Mouse (Mus musculus): ENCODE results near the gene 6330409D20Rik.

Gene 6330409D20Rik

DNA sequence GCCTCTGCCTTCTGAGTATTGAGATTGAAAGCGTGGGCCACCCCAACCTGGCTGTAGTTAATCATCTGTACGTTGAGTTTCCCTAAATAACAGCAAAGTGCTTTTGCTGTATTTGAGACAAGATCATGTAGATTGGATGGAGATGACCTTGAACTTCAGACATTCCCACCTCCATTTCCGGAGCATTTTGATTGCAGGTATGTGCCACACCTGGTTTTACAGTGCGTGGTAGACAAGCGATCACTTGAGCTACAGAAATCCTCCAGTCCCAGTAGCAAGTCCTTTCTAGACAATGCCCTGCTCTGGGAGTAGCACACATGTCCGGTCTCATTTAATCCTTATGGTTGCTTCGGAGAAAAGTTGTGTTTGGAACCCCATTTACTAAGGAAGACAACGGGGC, 37.8 kb downstream of the 6330409D20Rik start:
- DNase-seq (ENCODE audit: low read depth, low spot score): no peak

DNA sequence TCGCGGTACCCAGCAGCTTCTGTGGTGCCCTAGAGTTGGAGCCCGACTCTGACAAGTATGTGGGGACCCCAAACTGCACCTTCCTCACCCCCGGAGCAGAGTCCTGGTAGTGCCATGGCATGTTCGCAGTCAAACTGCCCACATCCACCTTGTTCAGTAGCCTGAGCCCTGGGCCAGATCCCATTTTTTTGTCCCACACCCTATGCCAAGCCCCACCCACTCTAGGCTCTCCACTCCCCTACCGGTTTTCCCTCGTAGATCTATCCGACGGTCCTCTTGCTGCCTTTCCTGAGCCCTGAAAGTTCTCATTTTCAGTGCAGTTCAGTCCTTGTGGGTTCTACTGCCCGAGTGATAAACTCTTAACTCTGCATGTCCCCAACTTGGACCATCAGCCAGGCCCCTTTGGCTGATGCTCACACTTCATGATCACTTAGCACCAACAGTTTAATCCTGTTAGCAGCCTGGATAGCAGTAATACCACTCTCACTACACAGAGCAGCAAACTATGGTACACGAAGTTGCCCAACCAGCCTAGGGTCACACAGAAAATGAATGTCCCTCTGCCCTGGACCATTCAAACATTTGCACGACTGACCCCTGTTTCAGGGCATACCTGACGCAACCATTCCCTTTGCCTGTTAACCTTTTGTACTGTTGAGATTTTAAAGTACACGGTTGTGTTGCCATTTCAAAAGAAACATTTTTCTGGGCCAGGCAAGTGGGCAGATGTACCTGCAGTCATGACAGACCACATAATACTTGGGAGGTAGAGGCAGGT, 39.7 kb downstream of the 6330409D20Rik start:
- no peak for DNase-seq (ENCODE audit: low read depth, low spot score)

DNA sequence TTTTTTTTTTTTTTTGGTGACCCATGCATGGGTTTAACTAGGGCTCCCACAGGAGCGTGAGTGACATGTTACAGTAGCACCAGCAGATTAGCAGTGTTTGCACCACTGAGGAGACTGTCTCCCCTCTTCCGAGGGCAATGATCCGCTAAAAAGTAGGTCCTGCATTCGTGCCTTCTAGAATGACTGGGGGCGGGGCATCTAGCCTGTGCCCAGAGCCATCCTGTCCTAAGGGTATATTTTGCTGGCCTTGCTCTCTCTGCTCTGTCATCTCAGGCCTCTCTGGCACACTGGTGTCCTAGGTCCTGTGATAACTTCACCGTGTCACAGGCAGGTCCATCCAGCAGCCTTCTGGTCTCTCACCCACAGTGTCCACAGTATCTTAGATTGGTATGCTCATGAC, 41.1 kb downstream of the 6330409D20Rik start:
- no peak for DNase-seq (ENCODE audit: low read depth, low spot score)

DNA sequence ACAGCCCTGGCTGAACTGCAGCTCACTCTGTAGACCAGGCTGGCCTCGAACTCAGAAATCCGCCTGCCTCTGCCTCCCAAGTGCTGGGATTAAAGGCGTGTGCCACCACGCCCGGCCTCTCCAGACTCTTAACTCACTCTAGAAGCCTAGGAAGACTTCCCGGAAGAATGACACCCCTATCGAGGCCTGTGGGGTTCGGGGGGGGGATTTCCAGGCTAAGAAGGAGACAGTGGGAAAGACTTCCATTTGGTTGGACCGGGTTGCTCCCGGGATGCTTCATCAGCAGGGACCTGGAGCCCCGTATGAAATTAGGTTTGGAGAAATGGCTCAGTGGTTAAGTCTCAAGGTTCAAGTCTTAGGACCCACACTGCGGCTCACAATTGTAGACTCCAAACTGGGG, 46.1 kb downstream of the 6330409D20Rik start:
- DNase-seq (ENCODE audit: low read depth, low spot score): no peak

DNA sequence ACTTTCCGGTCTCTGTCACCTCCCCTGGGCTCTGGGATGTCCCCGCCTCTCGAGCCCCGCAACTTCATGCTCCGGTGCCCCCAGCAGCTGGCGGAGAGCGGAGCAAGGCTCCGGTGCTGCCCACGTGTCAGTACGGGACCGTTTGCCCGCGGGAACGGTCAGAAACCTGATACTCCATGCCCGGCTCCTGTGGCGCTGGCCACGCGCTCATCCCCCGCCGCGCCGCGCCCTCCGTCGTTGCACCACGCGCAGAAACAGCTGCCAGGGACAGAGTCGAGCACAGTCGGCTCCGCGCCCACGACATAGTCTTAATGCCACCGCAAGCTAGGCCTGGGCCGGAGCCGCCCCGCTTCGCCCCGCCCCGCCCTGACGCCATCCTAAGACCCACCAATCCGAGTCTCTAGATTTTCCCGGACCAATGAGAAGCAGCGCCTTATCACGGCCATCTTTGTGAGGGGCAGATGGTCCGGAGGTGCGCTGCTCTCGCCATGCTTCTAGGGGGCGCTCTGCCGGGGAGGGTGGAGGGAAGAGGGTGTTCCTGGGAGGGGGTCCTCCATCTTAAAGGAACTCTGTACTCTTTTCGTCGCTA, 46.9 kb downstream of the 6330409D20Rik start:
- peak; percentile 98 for DNase-seq (ENCODE audit: low read depth, low spot score)

DNA sequence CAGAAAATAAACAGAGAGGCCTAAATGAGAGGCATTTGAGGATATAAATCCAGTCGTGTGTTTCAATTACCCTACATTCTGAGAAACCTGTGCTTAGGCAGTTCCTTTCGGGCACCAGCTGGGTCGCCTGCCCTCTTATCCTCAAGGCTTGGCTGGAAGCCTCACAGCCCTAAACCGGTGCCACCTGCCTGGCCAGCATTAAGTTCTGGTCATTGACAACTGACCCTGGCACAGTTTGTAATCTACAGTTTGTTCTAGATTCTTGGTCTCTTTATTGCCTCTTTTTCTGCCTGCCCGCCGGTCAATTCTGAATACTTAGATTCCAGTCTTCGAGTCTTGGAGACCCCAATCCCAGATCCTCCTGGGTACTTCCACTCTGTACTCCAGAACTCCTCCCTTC, 47.5 kb downstream of the 6330409D20Rik start:
- DNase-seq (ENCODE audit: low read depth, low spot score): no peak

DNA sequence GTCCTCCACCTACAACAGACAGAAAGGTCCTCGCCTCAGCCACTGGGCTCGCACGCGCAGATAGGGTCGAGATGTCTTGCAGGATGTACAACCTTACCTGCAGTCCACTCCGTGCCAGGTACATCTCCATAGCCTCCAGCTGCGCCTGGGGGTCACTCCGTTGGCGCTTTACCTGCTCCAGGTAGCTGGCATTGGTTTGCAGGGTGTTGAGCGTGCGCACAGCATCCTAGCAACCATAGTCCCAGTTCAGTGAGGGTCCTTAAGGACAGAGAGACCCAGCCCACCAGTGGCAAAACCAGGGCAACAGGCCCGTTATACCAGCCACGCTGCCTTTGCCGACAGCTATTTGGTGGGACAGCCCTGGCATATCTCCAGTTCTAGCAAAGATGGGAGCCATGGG, 48.3 kb downstream of the 6330409D20Rik start:
- DNase-seq (ENCODE audit: low read depth, low spot score): no peak

DNA sequence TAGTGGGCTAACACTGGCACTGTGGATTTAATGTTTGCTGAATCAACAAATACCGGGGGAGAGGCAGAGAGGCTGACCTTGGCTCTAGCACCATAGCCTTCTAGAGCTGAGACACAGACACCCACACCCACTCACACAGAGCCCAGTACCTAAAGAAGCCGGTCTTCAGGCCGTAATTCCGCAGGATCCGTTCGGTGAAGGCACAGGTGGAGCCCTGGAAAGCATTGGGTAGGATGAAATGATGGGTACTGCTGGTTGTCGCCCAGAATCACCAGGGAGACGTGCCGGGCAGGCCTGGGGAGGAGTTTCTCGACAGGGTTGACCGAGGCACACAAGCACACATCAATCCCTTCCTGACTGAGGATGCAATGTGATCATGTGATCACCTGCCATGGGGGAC, 49.8 kb downstream of the 6330409D20Rik start:
- DNase-seq (ENCODE audit: low read depth, low spot score): no peak

DNA sequence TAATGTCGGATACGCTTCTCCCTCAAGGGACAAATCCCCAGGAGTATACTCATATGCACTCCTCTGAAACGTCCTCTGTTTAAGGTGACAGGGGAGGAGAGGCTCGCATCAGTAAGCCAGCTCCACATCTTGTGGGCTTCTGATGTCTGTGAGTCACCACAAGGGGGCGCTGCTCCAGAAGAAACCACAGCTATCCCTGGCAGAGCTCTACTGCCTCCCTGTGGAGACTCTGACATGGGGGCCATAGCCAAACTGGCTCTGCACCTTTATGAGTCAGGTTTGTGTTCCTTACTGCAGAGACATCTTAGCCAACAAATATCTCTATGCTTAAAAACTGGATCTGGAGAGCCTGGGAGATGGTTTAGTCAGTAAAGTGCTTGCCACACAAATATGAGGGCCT, 51.4 kb downstream of the 6330409D20Rik start:
- peak; percentile 89 for DNase-seq (ENCODE audit: low read depth, low spot score)

DNA sequence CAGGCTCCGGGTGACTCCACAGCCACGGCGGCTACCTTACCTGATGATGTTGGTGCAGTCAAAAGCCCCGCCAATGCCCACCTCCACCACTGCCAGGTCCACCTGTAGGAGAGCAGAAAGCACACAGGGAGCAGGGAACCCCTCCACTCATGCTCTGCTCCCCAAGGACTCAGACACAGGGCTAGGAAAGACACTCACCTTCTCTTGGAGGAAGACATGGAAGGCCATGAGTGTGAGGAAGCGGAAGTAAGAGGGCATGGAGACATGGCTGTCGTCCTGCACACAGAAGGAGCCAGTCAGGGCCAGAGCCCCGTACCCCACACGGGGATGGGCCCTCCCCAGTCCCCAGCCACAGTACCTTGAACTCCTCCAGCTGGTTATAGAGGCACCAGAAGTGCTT, 53.3 kb downstream of the 6330409D20Rik start:
- DNase-seq (ENCODE audit: low read depth, low spot score): no peak

DNA sequence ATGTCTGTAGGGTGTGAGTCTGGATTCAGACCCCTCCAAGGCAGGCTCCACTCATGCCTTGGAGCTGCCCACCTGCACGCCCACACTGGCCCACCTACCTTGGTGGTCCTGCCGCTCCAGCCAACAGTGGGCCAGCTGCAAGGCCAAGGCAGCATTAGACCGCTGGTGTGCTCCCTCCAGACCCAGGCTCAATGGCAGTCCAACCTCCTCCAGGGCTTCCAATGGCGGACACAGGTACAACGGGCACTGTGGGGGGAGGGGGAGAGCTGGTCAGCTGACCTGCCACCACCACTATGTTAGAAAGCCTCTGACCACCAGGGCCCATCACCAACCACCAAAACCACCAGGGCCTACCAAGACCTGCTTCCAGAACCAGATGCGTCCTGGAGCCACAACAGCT, 54.2 kb downstream of the 6330409D20Rik start:
- no peak for DNase-seq (ENCODE audit: low read depth, low spot score)

DNA sequence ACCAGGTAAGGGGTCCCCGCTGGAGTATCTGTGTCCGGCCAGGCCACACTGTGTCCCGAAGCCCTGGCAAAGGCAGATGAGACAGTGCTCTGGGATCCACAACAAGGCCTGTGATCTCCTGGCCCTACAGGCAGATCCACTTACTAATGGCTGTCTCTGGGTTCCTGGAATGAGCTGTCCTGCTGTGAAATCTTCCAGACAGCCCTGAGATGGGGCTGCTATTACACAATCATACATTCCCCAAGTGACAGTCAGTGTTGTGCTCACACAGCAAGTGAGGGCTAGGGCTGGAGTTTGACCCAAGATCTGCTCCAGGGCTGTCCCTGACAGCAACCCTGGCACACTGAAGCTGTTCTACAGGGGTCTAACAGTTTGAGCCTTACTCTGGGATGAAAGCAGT, 55.0 kb downstream of the 6330409D20Rik start:
- no peak for DNase-seq (ENCODE audit: low read depth, low spot score)

DNA sequence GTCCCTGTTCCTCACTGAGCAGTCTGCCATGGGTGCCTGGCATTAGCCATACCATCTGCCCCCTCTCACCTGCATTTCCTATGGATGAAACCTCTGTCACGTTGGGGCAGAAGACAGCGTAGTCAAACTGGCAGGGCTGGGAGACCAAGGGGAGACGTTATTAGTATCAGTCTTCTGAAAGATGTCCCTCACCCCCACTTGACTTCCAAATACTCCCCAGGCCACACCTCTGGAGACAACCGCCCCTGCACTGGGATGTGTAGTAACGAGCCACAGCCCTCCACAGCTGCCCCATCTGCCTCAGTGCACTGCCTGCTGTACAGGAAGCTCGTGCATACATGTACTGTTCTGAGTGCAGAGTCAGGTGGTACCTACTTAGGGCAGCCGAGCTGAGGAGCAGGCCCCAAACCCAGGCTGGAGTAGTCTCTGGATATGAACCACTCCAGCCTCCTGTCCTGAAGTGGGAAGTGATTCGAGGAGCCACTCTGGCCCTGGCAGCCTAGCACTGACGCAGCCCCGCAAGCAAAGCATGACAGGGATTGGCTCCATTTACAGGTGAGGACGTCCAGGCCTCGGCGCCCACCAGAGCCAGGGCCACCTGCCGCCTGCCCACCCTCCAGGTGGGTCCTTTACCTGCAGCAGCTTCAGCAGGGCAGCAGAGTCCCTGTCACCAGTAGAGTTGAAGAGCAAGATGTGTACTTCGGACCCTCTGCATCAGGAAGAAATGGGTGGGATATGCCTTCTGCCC, 56.0 kb downstream of the 6330409D20Rik start:
- no peak for DNase-seq (ENCODE audit: low read depth, low spot score)

DNA sequence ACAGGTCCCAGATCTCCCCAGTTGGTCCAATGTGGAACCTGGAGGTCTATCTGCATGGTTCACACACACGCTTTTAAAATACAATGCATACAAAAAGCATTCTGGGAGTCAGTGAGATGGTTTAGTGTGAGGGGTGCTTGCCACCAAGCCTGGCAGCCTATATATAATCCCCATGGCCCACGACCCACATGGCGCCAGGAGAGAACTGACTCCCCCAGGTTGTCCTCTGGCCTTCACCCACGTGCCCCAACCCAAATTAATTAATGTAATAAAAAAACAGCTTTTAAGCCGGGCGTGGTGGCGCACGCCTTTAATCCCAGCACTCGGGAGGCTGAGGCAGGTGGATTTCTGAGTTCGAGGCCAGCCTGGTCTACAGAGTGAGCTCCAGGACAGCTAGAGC, 57.1 kb downstream of the 6330409D20Rik start:
- DNase-seq (ENCODE audit: low read depth, low spot score): no peak

DNA sequence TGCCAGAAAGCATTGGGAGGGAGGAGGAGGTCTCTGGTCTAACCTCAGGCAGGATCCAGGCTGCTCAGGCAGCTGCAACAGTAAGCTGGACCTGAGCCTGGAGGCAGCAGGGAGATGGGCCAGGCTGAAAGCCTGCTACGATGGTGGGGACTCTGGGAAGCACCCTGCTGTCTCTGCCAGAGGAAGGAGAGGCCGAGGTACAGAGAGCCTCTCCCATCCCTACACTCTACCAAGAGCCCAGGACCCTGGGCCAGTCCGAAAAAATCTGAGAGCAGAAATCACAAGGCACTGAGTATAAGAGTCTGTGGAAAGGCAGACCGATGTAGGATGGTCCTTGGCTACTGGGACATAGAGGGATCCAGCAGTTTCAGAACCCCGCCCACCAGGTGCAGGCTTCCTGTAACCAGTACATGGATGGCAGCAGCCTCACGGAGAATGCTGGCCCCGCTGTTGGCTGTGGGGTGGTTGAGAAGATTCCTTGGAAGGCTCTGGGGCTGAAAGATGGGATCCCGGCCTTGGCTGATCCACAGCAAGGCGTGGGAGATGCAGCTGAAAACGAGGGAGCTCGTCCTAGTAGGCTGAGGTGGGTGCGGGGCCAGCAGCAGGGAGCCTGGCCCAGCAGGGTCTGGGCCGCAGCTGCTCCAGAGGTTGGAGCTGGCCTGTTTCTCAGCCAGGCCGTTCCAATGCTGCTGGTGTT, 57.9 kb downstream of the 6330409D20Rik start:
- no peak for DNase-seq (ENCODE audit: low read depth, low spot score)
